Mouse (Mus musculus): Measurements from ENCODE around the gene Plxna4. TPM values are rescaled to one million over a fixed set of nuclear protein-coding genes. Genes with fewer than 3 reads are reported as not detected.

Plxna4 gene
- polyA plus RNA-seq, 1 experiment from 2014 or later: 2.5 TPM

DNA sequence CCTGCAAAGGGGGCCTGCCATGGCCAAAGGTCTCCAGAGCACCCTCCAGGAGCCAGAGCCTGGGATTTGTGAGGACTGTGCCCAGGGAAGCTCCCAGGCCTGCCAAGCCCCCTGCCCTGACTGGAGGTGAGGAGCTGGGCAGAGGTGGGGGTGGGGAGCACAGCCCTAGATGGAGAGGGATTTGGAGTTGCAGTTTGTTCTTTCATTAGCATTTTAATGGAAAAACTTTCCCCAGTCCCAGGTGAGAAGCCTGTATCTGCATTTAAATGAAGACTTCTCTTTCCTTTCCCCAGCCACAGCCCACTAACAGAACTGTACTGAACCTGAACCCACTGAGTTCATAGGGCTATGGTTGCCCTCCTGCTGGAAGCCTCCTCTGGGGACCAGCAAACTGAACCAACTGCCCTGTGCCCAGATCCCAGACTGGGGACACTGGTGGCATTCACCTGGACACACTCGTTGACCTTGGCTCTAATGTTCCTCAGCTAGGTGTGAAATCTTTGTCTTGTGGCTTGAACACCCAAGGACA lies 385.3 kb downstream of the Plxna4 start:
- TF ChIP-seq EP300 (IDR thresholded peaks at IDR 0.05): no peak
- no peak for TF ChIP-seq CTCF (IDR thresholded peaks at IDR 0.05)
- Histone ChIP-seq H3K4me3 (ENCODE audit: low read depth, low read length) (no peak overlapping the region), H3K36me3 (ENCODE audit: insufficient read depth, low read length) (no peaks in the 10 kb centered on the region), H3K27ac (ENCODE audit: low read length) (no peak overlapping the region), H3K27me3 (replicated peaks; ENCODE audit: insufficient read depth, low read length) (no peaks in the 10 kb centered on the region), H3K9ac (replicated peaks; ENCODE audit: low read depth) (no peak overlapping the region), H3K4me1 (ENCODE audit: insufficient read depth, low read depth, low read length) (no peaks in the 10 kb centered on the region), H3K9me3 (ENCODE audit: low read length) (no peaks in the 10 kb centered on the region), H3K4me2 (replicated peaks; ENCODE audit: low read depth, low read length) (no peak overlapping the region)
- WGBS: 37% methylated on average over 1 of the region's 1 CpGs
- DNase-seq (ENCODE audit: low spot score) (no peak), ATAC-seq (no peak)

DNA sequence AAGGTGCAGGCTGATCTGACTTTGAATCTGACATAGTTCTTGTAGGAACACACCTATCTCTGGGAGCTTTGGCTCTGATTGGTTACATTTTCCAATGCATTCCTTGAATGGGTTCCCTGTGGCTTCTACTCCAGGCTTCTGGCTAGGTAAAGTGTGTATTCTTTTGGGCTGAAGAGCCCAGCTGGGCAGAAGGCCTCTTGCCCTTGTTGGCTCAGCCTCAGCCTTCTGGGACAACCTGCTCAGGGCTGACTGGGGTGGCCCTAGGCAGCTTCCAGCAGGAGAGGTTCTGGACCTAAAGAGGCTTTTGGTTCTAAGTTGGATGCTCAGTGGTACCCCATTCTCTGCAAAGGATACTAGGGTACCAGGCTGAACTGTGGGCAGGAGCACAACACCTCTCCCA lies 386.5 kb downstream of the Plxna4 start:
- no peak overlapping the region for H3K4me2 ChIP-seq (replicated peaks; ENCODE audit: low read depth, low read length)
- ATAC-seq (no peak), DNase-seq (ENCODE audit: low spot score) (no peak)
- no peak for TF ChIP-seq CTCF (IDR thresholded peaks at IDR 0.05)
- TF ChIP-seq EP300 (IDR thresholded peaks at IDR 0.05): no peak
- H3K4me1 ChIP-seq (ENCODE audit: insufficient read depth, low read depth, low read length): no peaks in the 10 kb centered on the region
- H3K27ac ChIP-seq (ENCODE audit: low read length): no peak overlapping the region
- no peaks in the 10 kb centered on the region for H3K27me3 ChIP-seq (replicated peaks; ENCODE audit: insufficient read depth, low read length)
- no peak overlapping the region for H3K4me3 ChIP-seq (ENCODE audit: low read depth, low read length)
- no peaks in the 10 kb centered on the region for H3K9me3 ChIP-seq (ENCODE audit: low read length)
- no peak overlapping the region for H3K9ac ChIP-seq (replicated peaks; ENCODE audit: low read depth)
- no peaks in the 10 kb centered on the region for H3K36me3 ChIP-seq (ENCODE audit: insufficient read depth, low read length)

DNA sequence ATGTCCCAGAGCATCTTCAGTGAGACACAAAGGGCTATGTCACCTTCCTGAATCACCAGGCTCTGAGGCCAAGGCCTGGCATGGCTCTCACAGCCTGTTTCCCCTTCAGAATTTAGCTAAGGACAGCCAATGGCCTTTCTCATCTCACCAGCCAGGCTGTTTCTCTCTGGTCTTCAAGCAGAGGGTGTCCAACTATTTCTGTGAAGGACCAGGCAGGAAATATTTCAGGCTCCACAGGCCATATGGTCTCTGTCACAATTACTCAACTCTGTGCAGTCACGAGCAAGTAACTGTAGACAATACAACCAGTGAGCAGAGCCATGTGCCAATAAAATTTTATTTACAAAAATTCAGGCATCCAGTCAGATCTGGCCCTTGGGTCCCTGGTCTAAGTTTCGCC lies 388.4 kb downstream of the Plxna4 start:
- H3K9ac ChIP-seq (replicated peaks; ENCODE audit: low read depth): no peak overlapping the region
- no peak overlapping the region for H3K4me2 ChIP-seq (replicated peaks; ENCODE audit: low read depth, low read length)
- DNase-seq (ENCODE audit: low spot score) (peak; percentile 66), ATAC-seq (peak; percentile 80)
- no peaks in the 10 kb centered on the region for H3K27me3 ChIP-seq (replicated peaks; ENCODE audit: insufficient read depth, low read length)
- H3K4me3 ChIP-seq (ENCODE audit: low read depth, low read length): no peak overlapping the region
- no peaks in the 10 kb centered on the region for H3K9me3 ChIP-seq (ENCODE audit: low read length)
- H3K27ac ChIP-seq (ENCODE audit: low read length): no peak overlapping the region
- WGBS: 62% methylated on average over 2 of the region's 2 CpGs
- H3K4me1 ChIP-seq (ENCODE audit: insufficient read depth, low read depth, low read length): no peaks in the 10 kb centered on the region
- H3K36me3 ChIP-seq (ENCODE audit: insufficient read depth, low read length): no peaks in the 10 kb centered on the region
- TF ChIP-seq EP300 (IDR thresholded peaks at IDR 0.05): no peak
- no peak for TF ChIP-seq CTCF (IDR thresholded peaks at IDR 0.05)

DNA sequence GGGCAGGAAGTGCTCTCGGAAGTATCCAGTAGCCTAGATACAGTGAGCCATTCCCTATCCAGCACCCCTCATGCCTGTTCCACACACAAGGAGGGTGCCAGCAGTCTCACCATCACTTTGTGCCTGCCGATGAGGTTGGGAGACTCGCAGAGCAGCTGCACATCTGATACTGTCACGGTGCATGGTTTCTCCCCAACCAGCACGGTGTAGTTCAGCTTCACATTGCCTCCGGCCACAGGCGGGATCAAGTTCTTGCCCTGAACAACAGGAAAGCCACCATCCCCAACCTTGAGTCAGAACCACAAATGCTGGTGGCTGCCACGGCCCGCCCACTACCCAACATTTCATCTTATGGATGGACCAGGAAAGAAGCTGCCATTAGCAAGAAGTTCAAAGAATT lies 391.1 kb downstream of the Plxna4 start:
- Histone ChIP-seq H3K9me3 (ENCODE audit: low read length) (no peaks in the 10 kb centered on the region), H3K4me1 (ENCODE audit: insufficient read depth, low read depth, low read length) (no peaks in the 10 kb centered on the region), H3K4me2 (replicated peaks; ENCODE audit: low read depth, low read length) (no peak overlapping the region), H3K36me3 (ENCODE audit: insufficient read depth, low read length) (no peaks in the 10 kb centered on the region), H3K27ac (ENCODE audit: low read length) (no peak overlapping the region), H3K9ac (replicated peaks; ENCODE audit: low read depth) (no peak overlapping the region), H3K4me3 (ENCODE audit: low read depth, low read length) (no peak overlapping the region), H3K27me3 (replicated peaks; ENCODE audit: insufficient read depth, low read length) (no peaks in the 10 kb centered on the region)
- WGBS: 82% methylated on average over 9 of the region's 9 CpGs
- no peak for TF ChIP-seq CTCF (IDR thresholded peaks at IDR 0.05)
- TF ChIP-seq EP300 (IDR thresholded peaks at IDR 0.05): no peak
- DNase-seq (ENCODE audit: low spot score) (no peak), ATAC-seq (no peak)

DNA sequence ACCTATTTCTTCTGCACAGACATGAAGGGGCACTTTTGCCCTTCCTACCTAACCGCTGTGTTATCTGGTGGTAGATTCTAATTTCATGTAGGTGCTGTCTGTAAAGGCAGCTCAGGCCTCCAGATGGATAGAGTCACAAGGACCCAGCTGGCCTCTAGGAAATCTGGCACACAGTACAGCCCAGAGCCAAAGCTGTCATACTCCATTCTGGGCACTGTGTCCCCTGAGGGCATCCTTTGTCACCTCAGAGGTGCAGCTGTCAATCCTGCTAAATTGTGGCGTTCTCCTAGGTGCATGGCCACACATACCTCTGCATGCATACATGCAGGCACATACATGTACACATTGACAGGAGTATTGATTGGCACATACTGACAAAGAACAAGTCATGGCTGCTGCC lies 394.9 kb downstream of the Plxna4 start:
- H3K4me1 ChIP-seq (ENCODE audit: insufficient read depth, low read depth, low read length): no peaks in the 10 kb centered on the region
- WGBS: 80% methylated on average over 2 of the region's 2 CpGs
- no peak for DNase-seq (ENCODE audit: low spot score)
- H3K27ac ChIP-seq (ENCODE audit: low read length): no peak overlapping the region
- ATAC-seq: no peak
- H3K9ac ChIP-seq (replicated peaks; ENCODE audit: low read depth): no peak overlapping the region
- H3K36me3 ChIP-seq (ENCODE audit: insufficient read depth, low read length): no peaks in the 10 kb centered on the region
- H3K27me3 ChIP-seq (replicated peaks; ENCODE audit: insufficient read depth, low read length): no peaks in the 10 kb centered on the region
- no peak overlapping the region for H3K4me3 ChIP-seq (ENCODE audit: low read depth, low read length)
- H3K4me2 ChIP-seq (replicated peaks; ENCODE audit: low read depth, low read length): no peak overlapping the region
- no peaks in the 10 kb centered on the region for H3K9me3 ChIP-seq (ENCODE audit: low read length)
- TF ChIP-seq EP300 (IDR thresholded peaks at IDR 0.05) (no peak), CTCF (IDR thresholded peaks at IDR 0.05) (no peak)

DNA sequence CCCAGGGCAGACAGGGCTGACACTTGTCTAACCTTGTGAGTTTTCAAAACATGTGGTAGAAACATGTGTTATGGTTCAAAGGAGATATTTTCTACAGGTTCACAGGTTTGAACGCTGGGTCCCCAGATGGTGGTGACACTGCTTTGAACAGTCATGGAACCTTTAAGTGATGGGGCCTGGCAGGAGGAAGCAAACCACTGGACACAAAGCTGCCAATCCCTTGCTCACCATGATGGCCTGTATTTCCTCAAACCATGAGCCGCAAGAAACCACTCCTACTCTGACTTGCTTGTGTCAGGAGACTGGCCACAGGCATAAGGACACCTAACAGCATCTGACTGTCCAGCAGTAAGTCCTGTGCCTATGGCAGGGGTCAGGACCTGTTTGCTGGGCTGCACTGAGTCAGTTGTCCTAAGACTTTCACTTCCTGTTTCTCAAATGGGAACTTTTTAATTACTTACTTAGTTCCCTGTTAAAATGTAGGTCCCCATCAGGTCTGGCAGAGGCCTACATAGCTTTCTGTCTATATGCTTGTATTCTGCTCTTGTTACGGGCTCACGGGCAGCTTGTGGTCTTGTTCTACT lies 403.5 kb downstream of the Plxna4 start:
- Histone ChIP-seq H3K9ac (replicated peaks; ENCODE audit: low read depth) (no peak overlapping the region), H3K36me3 (ENCODE audit: insufficient read depth, low read length) (no peaks in the 10 kb centered on the region), H3K27ac (ENCODE audit: low read length) (no peak overlapping the region), H3K27me3 (replicated peaks; ENCODE audit: insufficient read depth, low read length) (no peaks in the 10 kb centered on the region), H3K9me3 (ENCODE audit: low read length) (no peaks in the 10 kb centered on the region), H3K4me1 (ENCODE audit: insufficient read depth, low read depth, low read length) (no peaks in the 10 kb centered on the region), H3K4me3 (ENCODE audit: low read depth, low read length) (no peak overlapping the region), H3K4me2 (replicated peaks; ENCODE audit: low read depth, low read length) (no peak overlapping the region)
- TF ChIP-seq EP300 (IDR thresholded peaks at IDR 0.05) (no peak), CTCF (IDR thresholded peaks at IDR 0.05) (no peak)
- WGBS: 95% methylated on average over 4 of the region's 4 CpGs
- DNase-seq (ENCODE audit: low spot score) (no peak), ATAC-seq (no peak)
